Mouse (Mus musculus) thymus, postnatal 14 days (tissue): ENCODE data around the gene Crnkl1.
"Not testable (repeated sequence)": the region's sequence is repeated elsewhere in the genome, so short reads cannot be mapped to it uniquely, and the experiment has no call there.

Experiments used
- DNase-seq: peaks from one replicate; pipeline ENCODE4 v3.0.0; 2021

Crnkl1 gene

GRCm38 (mm10) chr2:145905884-145906283, 28.9 kb downstream of the Crnkl1 start:
- DNase-seq, result not testable (repeated sequence)

GRCm38 (mm10) chr2:145905156-145905555, 29.7 kb downstream of the Crnkl1 start:
- no peak for DNase-seq

GRCm38 (mm10) chr2:145903983-145904616, 30.7 kb downstream of the Crnkl1 start:
- DNase-seq, result no peak

- DNase-seq, result peak; percentile 92
These were observed 31.5 kb downstream of the Crnkl1 start for GRCm38 (mm10) chr2:145903061-145903901.

- DNase-seq, result no peak
These were observed 33.0 kb downstream of the Crnkl1 start, which contains the start of gene Naa20 for GRCm38 (mm10) chr2:145901861-145902260. Gene Naa20, plus strand, starts transcription at chr2:145902099.

GRCm38 (mm10) chr2:145900318-145900717, 34.5 kb downstream of the Crnkl1 start:
- DNase-seq, result not testable (repeated sequence)

GRCm38 (mm10) chr2:145898106-145898505, 36.7 kb downstream of the Crnkl1 start:
- no peak for DNase-seq

GRCm38 (mm10) chr2:145893756-145894155, 41.1 kb downstream of the Crnkl1 start:
- DNase-seq, result no peak

GRCm38 (mm10) chr2:145890571-145890970, 44.2 kb downstream of the Crnkl1 start:
- DNase-seq, result no peak

- DNase-seq, result no peak
These were observed 45.9 kb downstream of the Crnkl1 start for GRCm38 (mm10) chr2:145888766-145889480.

GRCm38 (mm10) chr2:145887937-145888765, 46.7 kb downstream of the Crnkl1 start:
- DNase-seq, result no peak

GRCm38 (mm10) chr2:145884913-145885785, 49.7 kb downstream of the Crnkl1 start:
- no peak for DNase-seq

- DNase-seq, result no peak
These were observed 50.5 kb downstream of the Crnkl1 start for GRCm38 (mm10) chr2:145884036-145884912.

- no peak for DNase-seq
These were observed 52.4 kb downstream of the Crnkl1 start for GRCm38 (mm10) chr2:145882398-145882797.

- DNase-seq, result no peak
These were observed 52.9 kb downstream of the Crnkl1 start for GRCm38 (mm10) chr2:145881932-145882331.

- DNase-seq, result no peak
These were observed 53.7 kb downstream of the Crnkl1 start for GRCm38 (mm10) chr2:145880887-145881747.

- no peak for DNase-seq
These were observed 57.6 kb downstream of the Crnkl1 start for GRCm38 (mm10) chr2:145877191-145877590.

GRCm38 (mm10) chr2:145874879-145875482, 59.8 kb downstream of the Crnkl1 start:
- no peak for DNase-seq

- DNase-seq, result no peak
These were observed 60.9 kb downstream of the Crnkl1 start for GRCm38 (mm10) chr2:145873953-145874352.
